Mouse (Mus musculus) right cerebral cortex, postnatal 14 days (tissue): ENCODE data around the gene Nek9.

Source experiments
- DNase-seq: peaks from one replicate; pipeline ENCODE4 v3.0.0; 2022

The Nek9 gene

GRCm38 (mm10) chr12:85346374-85346773, 7.2 kb upstream of the Nek9 start:
- peak; percentile 19 for DNase-seq

- DNase-seq, result no peak
Observed at GRCm38 (mm10) chr12:85345559-85345958, 6.4 kb upstream of the Nek9 start.

DNA sequence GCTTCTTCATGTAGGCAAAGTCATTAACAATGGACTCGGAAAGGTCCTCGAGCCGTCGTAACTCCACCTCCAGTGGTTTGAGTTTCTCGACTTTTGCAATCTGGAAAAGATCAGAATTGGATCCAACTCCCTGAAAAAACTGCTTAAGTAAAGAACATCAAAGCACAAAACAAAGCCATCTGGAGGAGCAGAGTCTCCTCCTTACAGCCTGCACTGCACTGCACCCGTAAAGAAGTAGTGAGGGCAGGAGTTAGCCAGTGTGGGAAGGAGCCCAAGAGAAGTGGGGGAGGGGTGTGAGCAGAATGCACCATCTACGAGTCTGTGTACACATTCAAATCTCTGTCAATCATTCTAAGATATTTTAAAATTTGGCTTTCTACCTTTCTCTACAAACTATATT, 5.1 kb upstream of the Nek9 start:
- no peak for DNase-seq

GRCm38 (mm10) chr12:85342310-85342709, 3.1 kb upstream of the Nek9 start:
- DNase-seq, result no peak

- no peak for DNase-seq
Observed at GRCm38 (mm10) chr12:85341131-85341530, 2.0 kb upstream of the Nek9 start.

- DNase-seq, result no peak
Observed at GRCm38 (mm10) chr12:85339947-85340346, 785 bp upstream of the Nek9 start.

- peak; percentile 19 for DNase-seq
Observed at GRCm38 (mm10) chr12:85338815-85339214, 347 bp downstream of the Nek9 start.

DNA sequence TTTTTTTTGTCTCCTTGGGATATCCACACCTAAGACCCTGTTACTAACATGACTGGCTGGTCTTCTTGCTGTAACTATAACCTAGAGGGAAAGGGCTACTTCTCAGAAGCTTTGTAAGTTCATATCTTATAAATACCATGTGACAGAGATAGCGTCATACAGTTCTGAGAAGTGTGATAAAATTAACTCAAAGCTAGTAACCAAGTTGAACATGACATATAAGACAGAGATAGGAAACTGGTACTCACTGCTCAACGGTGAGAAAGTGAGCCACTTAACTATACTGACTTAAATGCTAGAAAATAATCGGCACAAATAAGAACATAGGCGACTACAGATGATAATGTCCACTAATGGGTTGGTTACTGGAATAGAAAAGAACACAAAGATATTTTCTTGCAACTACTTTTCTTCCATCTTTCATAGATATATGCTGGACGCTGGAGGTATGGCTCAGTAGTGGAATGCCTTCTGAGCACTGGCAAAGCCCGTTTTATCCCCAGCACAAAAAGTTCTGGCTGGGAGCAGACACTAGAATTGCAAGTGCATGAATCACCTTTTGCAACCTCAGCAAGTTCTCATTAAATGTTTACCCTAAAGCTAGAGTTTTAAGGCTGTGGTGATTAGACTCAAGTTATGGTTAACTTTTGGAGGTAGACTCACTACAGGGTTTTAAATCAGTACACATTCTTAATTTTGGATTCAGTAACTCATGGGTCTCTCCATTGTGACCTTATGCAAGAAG, 1.4 kb downstream of the Nek9 start:
- no peak for DNase-seq

DNA sequence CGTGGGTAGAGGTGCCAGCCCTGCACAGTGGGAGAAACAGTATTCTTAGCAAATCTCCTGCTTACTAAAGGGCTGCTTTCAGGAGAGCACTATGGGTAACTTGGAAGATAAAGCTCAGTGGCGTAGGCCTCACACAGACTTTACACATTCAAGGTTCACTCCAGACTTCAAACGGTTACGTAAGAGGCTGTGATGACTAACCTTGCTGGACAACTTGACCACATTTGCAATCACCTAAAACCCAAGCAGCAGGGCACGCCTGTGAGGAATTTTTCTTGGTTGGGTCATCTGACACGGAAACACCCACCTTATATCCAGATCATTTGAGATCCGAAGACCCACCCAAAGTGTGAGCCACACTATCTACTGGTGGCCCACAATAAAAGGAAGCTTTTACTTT, 9.0 kb downstream of the Nek9 start:
- DNase-seq, result no peak

- DNase-seq, result no peak
Observed at GRCm38 (mm10) chr12:85308651-85309050, 30.5 kb downstream of the Nek9 start.

DNA sequence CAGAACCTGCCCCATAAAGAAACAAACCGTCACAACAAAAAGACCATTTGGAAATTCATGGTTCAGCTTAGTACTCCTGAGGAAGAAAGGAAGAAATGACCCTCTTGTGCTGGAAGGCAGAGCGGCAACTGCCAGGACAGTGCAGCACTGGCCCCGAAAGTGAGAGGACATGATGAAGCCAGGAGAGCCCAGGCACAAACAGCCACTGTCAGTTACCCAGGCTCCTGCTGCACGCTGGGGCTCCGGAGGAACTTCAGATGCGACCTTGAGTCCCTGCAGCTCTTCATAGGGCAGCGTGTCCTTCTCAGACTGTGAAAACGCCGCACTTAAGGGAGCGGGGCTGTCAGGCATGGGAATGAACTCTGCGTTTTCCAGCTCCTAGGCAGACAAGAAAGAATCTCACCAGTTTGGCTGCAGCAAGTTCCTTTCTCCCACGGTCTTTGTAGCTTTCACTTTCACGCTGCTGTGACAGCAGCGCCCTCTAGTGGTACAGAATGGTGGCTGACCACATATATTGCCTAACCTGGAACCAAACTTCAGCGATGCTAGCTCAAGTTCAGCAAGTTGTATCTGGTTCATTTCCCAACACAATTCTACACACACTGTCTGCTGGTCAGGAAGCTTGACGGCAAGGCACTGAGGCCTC, 33.8 kb downstream of the Nek9 start:
- peak; percentile 83 for DNase-seq

GRCm38 (mm10) chr12:85304725-85305124, 34.4 kb downstream of the Nek9 start:
- no peak for DNase-seq

- no peak for DNase-seq
Observed at GRCm38 (mm10) chr12:85303256-85303655, 35.9 kb downstream of the Nek9 start.

- DNase-seq, result no peak
Observed at GRCm38 (mm10) chr12:85298835-85299180, 40.4 kb downstream of the Nek9 start.

DNA sequence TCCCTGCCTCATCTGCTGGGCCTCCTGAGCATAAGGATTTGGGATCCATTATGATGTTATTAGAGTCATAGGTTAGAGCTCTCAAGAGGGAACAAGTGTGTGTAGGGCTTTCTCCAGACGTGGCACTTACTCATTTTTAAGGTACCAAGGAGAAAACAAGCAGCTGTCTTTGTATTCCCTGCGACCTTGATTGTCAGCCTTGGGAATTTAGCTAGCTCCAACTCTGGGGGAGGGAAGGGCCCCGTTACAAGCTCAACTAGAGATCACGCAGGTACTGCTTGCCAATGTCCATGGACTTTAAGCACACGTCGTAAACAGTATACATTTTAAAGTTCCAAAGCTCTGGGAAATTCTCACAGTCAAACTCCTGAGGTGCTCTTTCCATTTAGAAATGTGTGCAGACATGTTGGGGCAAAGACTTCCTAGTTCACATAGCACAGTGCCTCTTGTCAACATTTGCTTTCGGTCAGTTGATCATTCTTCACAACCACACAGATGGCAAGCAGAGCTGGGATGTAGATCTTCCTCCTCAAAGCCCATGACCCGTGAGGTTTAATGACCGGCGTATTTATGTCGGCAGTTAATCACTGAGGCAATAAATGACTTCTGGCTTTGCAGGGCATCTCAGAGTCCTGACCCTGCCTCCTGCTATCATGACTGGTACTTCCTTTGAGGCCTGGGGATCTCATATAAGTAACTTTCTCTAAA, 40.9 kb downstream of the Nek9 start:
- no peak for DNase-seq

GRCm38 (mm10) chr12:85297345-85297997, 41.7 kb downstream of the Nek9 start:
- DNase-seq, result no peak

DNA sequence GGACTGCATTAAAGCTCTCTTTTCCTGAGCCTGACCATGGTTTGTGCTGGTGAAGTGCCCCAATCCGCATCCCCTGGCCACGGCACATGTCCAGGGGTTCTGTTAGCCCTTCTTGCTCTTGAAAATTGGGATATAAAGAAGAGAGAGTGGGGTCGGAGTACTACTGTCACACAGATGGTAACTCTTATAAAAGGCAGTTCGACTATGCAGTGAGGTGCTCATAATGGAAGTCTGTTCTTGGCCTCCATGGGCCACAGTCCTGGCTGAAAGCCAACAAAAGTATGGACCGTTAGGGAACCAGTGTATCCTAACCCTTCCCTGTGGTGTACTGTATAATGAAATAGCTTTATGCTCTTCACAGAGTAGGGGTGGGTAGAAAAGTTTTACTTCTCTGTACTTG, 42.2 kb downstream of the Nek9 start:
- DNase-seq, result no peak

- no peak for DNase-seq
Observed at GRCm38 (mm10) chr12:85295506-85295905, 43.7 kb downstream of the Nek9 start.

DNA sequence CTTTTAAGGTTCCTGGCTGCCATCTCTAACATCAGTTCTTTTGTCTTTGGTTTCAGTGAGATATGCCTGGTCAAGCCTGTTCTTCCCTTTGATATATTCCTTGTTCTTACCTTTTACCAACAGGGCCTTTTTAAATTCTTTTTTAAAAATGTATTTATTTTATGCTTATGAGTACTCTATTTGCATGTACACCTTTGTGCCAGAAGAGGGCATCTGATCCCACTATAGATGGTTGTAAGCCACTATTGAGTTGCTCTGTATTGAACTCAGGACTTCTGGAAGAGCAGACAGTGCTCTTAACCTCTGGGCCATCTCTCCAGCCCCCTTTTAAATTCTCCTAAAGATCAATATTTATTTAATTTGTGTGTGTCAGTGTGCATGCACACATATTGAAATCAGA, 46.3 kb downstream of the Nek9 start:
- DNase-seq, result no peak

GRCm38 (mm10) chr12:85292288-85292687, 46.9 kb downstream of the Nek9 start:
- no peak for DNase-seq

DNA sequence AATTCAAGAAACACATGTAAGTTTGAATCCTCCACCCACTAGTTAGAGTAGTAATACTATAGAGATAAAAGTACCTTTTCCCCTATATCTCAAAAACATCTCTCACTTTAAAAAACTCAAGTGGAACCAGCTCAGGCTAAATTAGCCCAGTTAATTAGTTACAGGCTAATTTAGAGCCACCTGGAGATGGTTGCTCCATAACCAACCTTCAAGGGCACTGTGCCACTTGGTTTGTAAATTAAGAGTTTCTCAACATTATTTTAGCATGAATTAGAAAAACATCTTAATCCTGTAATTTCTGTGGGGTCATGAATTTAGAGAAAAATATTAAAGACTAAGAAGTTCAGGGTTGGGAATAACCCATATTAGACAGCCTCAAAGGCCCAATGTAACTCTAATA, 47.6 kb downstream of the Nek9 start:
- DNase-seq, result no peak

DNA sequence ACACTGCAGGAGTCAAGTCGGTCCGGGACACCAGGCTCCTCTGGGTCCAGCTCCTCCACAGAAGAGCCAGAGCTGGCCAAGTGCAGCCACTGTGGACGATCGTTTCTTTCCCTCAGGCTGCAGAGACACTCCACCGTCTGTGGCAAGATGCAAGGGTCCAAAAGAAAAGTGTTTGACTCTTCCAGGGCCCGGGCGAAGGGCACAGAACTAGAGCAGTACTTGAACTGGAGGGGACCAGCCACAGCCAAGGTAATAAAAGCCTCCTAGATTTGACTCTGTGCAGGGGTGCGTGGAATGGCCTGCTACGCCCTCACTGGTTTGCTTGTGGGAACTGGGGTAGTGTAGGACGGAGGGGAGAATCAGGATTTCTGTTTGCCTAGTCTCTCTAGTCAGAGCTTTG, 48.5 kb downstream of the Nek9 start:
- no peak for DNase-seq

DNA sequence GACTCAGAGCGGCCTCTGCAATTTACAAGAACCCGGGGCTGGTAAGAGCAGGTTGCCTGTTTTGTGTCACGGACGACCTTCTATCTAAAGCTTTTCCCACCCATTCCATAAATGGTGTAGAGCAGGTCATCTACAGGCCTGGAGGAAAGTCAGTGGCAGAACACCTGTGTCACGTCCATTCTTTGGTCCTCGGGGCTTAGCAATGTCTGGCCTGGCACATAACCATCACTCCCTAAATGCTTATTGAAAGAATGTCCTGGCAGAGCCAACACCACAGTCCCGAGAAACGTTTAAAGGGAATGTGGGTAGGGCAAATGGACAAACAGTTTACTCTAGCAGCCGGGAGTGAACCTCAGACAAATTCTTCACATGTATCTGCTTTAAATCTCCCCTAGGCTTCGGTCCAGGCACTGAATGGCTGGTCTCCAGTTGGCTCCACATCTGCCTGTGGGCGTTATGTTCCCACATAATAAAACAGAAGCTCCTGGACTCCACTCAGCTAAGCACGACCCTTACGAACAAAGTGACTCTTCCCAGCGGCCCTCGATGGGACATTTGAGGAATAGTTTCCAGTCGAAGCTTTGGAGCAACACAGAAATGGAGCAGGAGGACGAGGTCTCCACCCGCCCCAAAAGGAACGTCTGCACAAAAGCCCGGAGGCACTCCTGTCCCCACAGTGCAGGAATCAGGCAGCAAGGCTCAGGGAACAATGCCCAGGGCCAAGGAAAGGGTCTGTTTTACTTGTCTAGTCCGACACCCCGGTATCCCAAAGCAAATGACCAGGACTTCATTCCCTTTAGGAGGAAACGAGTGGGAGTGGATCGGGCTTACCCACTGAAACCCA, 49.8 kb downstream of the Nek9 start:
- no peak for DNase-seq
